Mouse (Mus musculus): ENCODE measurements around the gene Tead3. TPM values are rescaled to one million over a fixed set of nuclear protein-coding genes. Genes with fewer than 3 reads are reported as not detected.
"Not testable (repeated sequence)": the region's sequence is repeated elsewhere in the genome, so short reads cannot be mapped to it uniquely, and the experiment has no call there.

Tead3 gene
- total and polyA plus RNA-seq, 3 experiments = 12.7 to 21.2 (median 13.7) TPM

GRCm38 (mm10) chr17:28326951-28327350, 23.7 kb downstream of the Tead3 start:
- no peak for TF ChIP-seq CTCF (IDR thresholded peaks at IDR 0.05)
- no peak for TF ChIP-seq POLR2A (IDR thresholded peaks at IDR 0.05; ENCODE audit: insufficient read depth, low read depth, low read length)
- no peak for TF ChIP-seq EP300 (IDR thresholded peaks at IDR 0.05; ENCODE audit: insufficient read depth, low read depth, low read length)
- DNase-seq = no peak
- H3K27ac ChIP-seq = no peak overlapping the region
- H3K4me1 ChIP-seq (ENCODE audit: control insufficient read depth, insufficient read depth, low read length) = peaks cover 2% of the 10 kb centered on the region
- H3K4me3 ChIP-seq = no peak overlapping the region
- peaks cover 4% of the 10 kb centered on the region; the same call in 1 of the 2 replicates for H3K36me3 ChIP-seq (ENCODE audit: control insufficient read depth, insufficient read depth, low read length)
- H3K79me2 ChIP-seq (replicated peaks; ENCODE audit: control insufficient read depth, insufficient read depth, low read length) = no peaks in the 10 kb centered on the region
- no peak overlapping the region for H3K9ac ChIP-seq (ENCODE audit: low read depth, low read length)
- WGBS = 82% methylated on average over 3 of the region's 3 CpGs
- intact Hi-C loops (cut with DNase I) = loop anchor here (5.0 kb wide), 1 partner anchor 200 kb away; no protein-coding TSS in a partner anchor
- H3K27me3 ChIP-seq (ENCODE audit: control insufficient read depth, insufficient read depth, low read length) = no peaks in the 10 kb centered on the region

- intact Hi-C loops (cut with DNase I) = loop anchor here (5.0 kb wide), 1 partner anchor 202 kb away; no protein-coding TSS in a partner anchor
- no peak for TF ChIP-seq POLR2A (IDR thresholded peaks at IDR 0.05; ENCODE audit: insufficient read depth, low read depth, low read length)
- no peak for TF ChIP-seq EP300 (IDR thresholded peaks at IDR 0.05; ENCODE audit: insufficient read depth, low read depth, low read length)
- TF ChIP-seq CTCF (IDR thresholded peaks at IDR 0.05) = no peak
- DNase-seq = no peak
- H3K9ac ChIP-seq (ENCODE audit: low read depth, low read length) = no peak overlapping the region
- WGBS = 94% methylated on average over 8 of the region's 8 CpGs
- peaks cover 4% of the 10 kb centered on the region; the same call in 1 of the 2 replicates for H3K36me3 ChIP-seq (ENCODE audit: control insufficient read depth, insufficient read depth, low read length)
- no peaks in the 10 kb centered on the region for H3K79me2 ChIP-seq (replicated peaks; ENCODE audit: control insufficient read depth, insufficient read depth, low read length)
- H3K27me3 ChIP-seq (ENCODE audit: control insufficient read depth, insufficient read depth, low read length) = no peaks in the 10 kb centered on the region
- H3K4me1 ChIP-seq (ENCODE audit: control insufficient read depth, insufficient read depth, low read length) = peaks cover 2% of the 10 kb centered on the region
- no peak overlapping the region for H3K4me3 ChIP-seq
- no peak overlapping the region for H3K27ac ChIP-seq
Measured at GRCm38 (mm10) chr17:28325751-28326150, 24.9 kb downstream of the Tead3 start.

GRCm38 (mm10) chr17:28324416-28324815, 26.2 kb downstream of the Tead3 start:
- H3K36me3 ChIP-seq (ENCODE audit: control insufficient read depth, insufficient read depth, low read length); H3K27me3 ChIP-seq (ENCODE audit: control insufficient read depth, insufficient read depth, low read length); H3K79me2 ChIP-seq (replicated peaks; ENCODE audit: control insufficient read depth, insufficient read depth, low read length); H3K4me3 ChIP-seq; H3K4me1 ChIP-seq (ENCODE audit: control insufficient read depth, insufficient read depth, low read length); DNase-seq; intact Hi-C loops (cut with DNase I); H3K9ac ChIP-seq (ENCODE audit: low read depth, low read length); H3K27ac ChIP-seq: not testable (repeated sequence)
- WGBS = 96% methylated on average over 7 of the region's 7 CpGs
- TF ChIP-seq CTCF (IDR thresholded peaks at IDR 0.05) = peak; percentile 30

GRCm38 (mm10) chr17:28323786-28324185, 26.8 kb downstream of the Tead3 start:
- H3K79me2 ChIP-seq (replicated peaks; ENCODE audit: control insufficient read depth, insufficient read depth, low read length) = no peaks in the 10 kb centered on the region
- no peaks in the 10 kb centered on the region for H3K27me3 ChIP-seq (ENCODE audit: control insufficient read depth, insufficient read depth, low read length)

GRCm38 (mm10) chr17:28321700-28322099, 28.9 kb downstream of the Tead3 start:
- H3K9ac ChIP-seq (ENCODE audit: low read depth, low read length) = no peak overlapping the region
- WGBS = 93% methylated on average over 4 of the region's 4 CpGs
- intact Hi-C loops (cut with DNase I) = no loop called here
- H3K27ac ChIP-seq = no peak overlapping the region
- no peaks in the 10 kb centered on the region for H3K4me1 ChIP-seq (ENCODE audit: control insufficient read depth, insufficient read depth, low read length)
- no peaks in the 10 kb centered on the region for H3K27me3 ChIP-seq (ENCODE audit: control insufficient read depth, insufficient read depth, low read length)
- no peak for DNase-seq
- no peaks in the 10 kb centered on the region for H3K36me3 ChIP-seq (ENCODE audit: control insufficient read depth, insufficient read depth, low read length)
- H3K79me2 ChIP-seq (replicated peaks; ENCODE audit: control insufficient read depth, insufficient read depth, low read length) = no peaks in the 10 kb centered on the region
- TF ChIP-seq EP300 (IDR thresholded peaks at IDR 0.05; ENCODE audit: insufficient read depth, low read depth, low read length) (no peak), POLR2A (IDR thresholded peaks at IDR 0.05; ENCODE audit: insufficient read depth, low read depth, low read length) (no peak), CTCF (IDR thresholded peaks at IDR 0.05) (no peak)
- no peak overlapping the region for H3K4me3 ChIP-seq

More at GRCm38 (mm10) chr17:28323786-28324185, 26.8 kb downstream of the Tead3 start:
- intact Hi-C loops (cut with DNase I) = no loop called here
- H3K9ac ChIP-seq (ENCODE audit: low read depth, low read length) = no peak overlapping the region
- no peak overlapping the region for H3K4me3 ChIP-seq
- TF ChIP-seq POLR2A (IDR thresholded peaks at IDR 0.05; ENCODE audit: insufficient read depth, low read depth, low read length) (no peak), CTCF (IDR thresholded peaks at IDR 0.05) (no peak), EP300 (IDR thresholded peaks at IDR 0.05; ENCODE audit: insufficient read depth, low read depth, low read length) (no peak)
- H3K36me3 ChIP-seq (ENCODE audit: control insufficient read depth, insufficient read depth, low read length) = no peaks in the 10 kb centered on the region
- 88% methylated on average over 8 of the region's 8 CpGs for WGBS
- peaks cover 2% of the 10 kb centered on the region for H3K4me1 ChIP-seq (ENCODE audit: control insufficient read depth, insufficient read depth, low read length)
- no peak overlapping the region for H3K27ac ChIP-seq
- no peak for DNase-seq

GRCm38 (mm10) chr17:28317725-28318124, 32.9 kb downstream of the Tead3 start:
- no peaks in the 10 kb centered on the region for H3K79me2 ChIP-seq (replicated peaks; ENCODE audit: control insufficient read depth, insufficient read depth, low read length)
- WGBS = 87% methylated on average over 9 of the region's 9 CpGs
- TF ChIP-seq EP300 (IDR thresholded peaks at IDR 0.05; ENCODE audit: insufficient read depth, low read depth, low read length) (no peak), CTCF (IDR thresholded peaks at IDR 0.05) (no peak), POLR2A (IDR thresholded peaks at IDR 0.05; ENCODE audit: insufficient read depth, low read depth, low read length) (no peak)
- H3K36me3 ChIP-seq (ENCODE audit: control insufficient read depth, insufficient read depth, low read length) = no peaks in the 10 kb centered on the region
- DNase-seq = no peak
- H3K27me3 ChIP-seq (ENCODE audit: control insufficient read depth, insufficient read depth, low read length) = no peaks in the 10 kb centered on the region
- H3K9ac ChIP-seq (ENCODE audit: low read depth, low read length) = no peak overlapping the region
- peaks cover 2% of the 10 kb centered on the region; the same call in 1 of the 2 replicates for H3K4me1 ChIP-seq (ENCODE audit: control insufficient read depth, insufficient read depth, low read length)
- H3K4me3 ChIP-seq = no peak overlapping the region
- no peak overlapping the region for H3K27ac ChIP-seq
- intact Hi-C loops (cut with DNase I) = no loop called here
